Mouse (Mus musculus): ENCODE results near the gene Prkag2. TPM values are rescaled to one million over a fixed set of nuclear protein-coding genes. Genes with fewer than 3 reads are reported as not detected.

The Prkag2 gene
- polyA plus RNA-seq, 1 experiment from 2014 or later, result 54.1 TPM

DNA sequence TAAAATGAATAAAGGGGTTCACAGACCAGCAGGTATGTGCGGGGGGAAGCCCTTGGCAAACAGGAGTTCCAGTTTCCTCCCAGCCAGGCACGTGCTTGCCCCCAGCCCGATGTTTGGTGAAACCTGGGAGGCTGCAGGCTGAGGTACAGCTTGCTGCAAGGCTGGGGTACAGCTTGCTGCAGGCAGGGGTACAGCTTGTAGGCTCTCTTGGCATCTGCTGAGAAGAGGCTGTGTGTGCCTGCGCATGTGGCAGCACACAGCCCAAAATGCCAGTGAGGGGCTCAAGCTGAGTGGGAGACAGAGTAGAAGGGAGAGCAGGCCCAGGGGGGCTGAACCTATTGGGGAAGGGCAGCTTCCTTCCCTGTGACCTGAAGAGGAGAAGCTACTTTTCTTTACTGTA, 204.8 kb downstream of the Prkag2 start:
- Histone ChIP-seq H3K27ac (ENCODE audit: low read length) (no peak overlapping the region), H3K9ac (ENCODE audit: low read depth, low read length) (no peak overlapping the region), H3K4me2 (ENCODE audit: low read depth, low read length) (no peak overlapping the region), H3K4me3 (ENCODE audit: low read length) (no peak overlapping the region), H3K9me3 (ENCODE audit: control insufficient read depth, low read length) (no peaks in the 10 kb centered on the region), H3K4me1 (ENCODE audit: control insufficient read depth, insufficient read depth, low read length) (no peaks in the 10 kb centered on the region), H3K36me3 (ENCODE audit: control insufficient read depth, insufficient read depth, low read length) (no peaks in the 10 kb centered on the region), H3K27me3 (replicated peaks; ENCODE audit: control insufficient read depth, insufficient read depth, low read length) (no peaks in the 10 kb centered on the region)
- ATAC-seq, result no peak
- 89% methylated on average over 4 of the region's 4 CpGs for WGBS

DNA sequence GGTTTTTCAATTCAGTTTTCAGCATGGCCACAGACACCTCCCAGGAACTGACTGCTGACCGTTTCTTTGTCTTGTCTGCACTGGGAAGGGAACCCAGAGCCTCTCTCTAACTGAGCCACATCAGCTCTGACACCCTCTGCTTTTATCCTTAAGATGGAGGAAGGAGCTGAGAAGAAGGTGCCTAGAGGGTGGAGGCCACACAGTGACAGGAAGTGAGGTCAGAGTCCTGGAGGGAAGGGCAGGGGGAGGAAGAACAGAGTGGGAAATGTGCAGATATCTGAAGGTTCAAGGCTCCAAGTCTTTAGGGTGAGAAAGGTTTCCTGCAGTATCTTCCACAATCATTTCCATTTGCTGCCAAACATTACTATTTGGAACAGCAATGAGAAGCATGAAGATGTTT, 205.6 kb downstream of the Prkag2 start:
- Histone ChIP-seq H3K4me3 (ENCODE audit: low read length) (no peak overlapping the region), H3K4me1 (ENCODE audit: control insufficient read depth, insufficient read depth, low read length) (no peaks in the 10 kb centered on the region), H3K36me3 (ENCODE audit: control insufficient read depth, insufficient read depth, low read length) (no peaks in the 10 kb centered on the region), H3K27ac (ENCODE audit: low read length) (no peak overlapping the region), H3K9me3 (ENCODE audit: control insufficient read depth, low read length) (no peaks in the 10 kb centered on the region), H3K27me3 (replicated peaks; ENCODE audit: control insufficient read depth, insufficient read depth, low read length) (no peaks in the 10 kb centered on the region), H3K9ac (ENCODE audit: low read depth, low read length) (no peak overlapping the region), H3K4me2 (ENCODE audit: low read depth, low read length) (no peak overlapping the region)
- no peak for ATAC-seq
- WGBS, result 77% methylated on average over 1 of the region's 1 CpGs

DNA sequence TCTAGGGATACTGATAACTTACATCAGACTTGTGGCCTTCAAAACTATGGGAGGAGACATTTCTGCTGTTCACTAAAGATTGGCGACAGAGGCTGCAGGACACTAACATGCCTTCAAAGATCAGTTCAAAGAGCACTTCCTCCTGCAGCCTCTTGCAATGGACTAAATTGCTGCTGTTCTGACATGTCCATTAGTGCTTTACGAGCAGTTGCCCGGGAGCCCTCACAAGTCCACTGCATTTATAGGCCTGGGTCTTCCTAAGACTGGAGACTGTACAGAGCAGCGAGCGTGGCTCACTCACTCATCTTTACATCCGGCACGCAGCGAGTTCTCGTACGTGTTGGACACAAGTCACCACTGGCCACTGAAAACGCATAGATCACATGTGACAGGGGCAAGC, 208.0 kb downstream of the Prkag2 start:
- H3K9ac ChIP-seq (ENCODE audit: low read depth, low read length), result no peak overlapping the region
- no peak for ATAC-seq
- 71% methylated on average over 11 of the region's 11 CpGs for WGBS

DNA sequence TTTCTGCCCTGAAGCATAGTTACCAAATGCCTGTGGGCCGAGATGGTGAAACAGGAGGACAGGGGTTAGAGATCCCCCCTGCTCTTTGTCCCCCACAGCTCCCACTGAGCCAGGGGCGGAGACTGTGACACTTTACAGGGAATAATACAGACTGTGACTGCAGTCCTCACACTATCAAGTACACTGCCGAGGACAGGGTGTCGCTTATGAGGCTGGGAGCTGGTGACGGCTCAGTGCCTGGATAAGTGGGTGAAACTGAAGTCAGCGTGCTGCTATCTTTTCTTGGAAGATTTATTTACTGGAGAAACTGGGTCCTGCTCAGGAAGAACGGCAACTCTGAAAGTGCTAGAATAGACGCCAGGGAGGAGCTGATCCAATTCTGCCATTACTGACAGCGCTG, 210.6 kb downstream of the Prkag2 start:
- no peak for ATAC-seq
- Histone ChIP-seq H3K4me1 (ENCODE audit: control insufficient read depth, insufficient read depth, low read length) (no peaks in the 10 kb centered on the region), H3K9ac (ENCODE audit: low read depth, low read length) (no peak overlapping the region), H3K27ac (ENCODE audit: low read length) (no peak overlapping the region), H3K9me3 (ENCODE audit: control insufficient read depth, low read length) (no peaks in the 10 kb centered on the region), H3K36me3 (ENCODE audit: control insufficient read depth, insufficient read depth, low read length) (peaks cover 10% of the 10 kb centered on the region), H3K4me2 (ENCODE audit: low read depth, low read length) (no peak overlapping the region), H3K4me3 (ENCODE audit: low read length) (no peak overlapping the region), H3K27me3 (replicated peaks; ENCODE audit: control insufficient read depth, insufficient read depth, low read length) (no peaks in the 10 kb centered on the region)
- 73% methylated on average over 9 of the region's 9 CpGs for WGBS

More for the DNA sequence above, 208.0 kb downstream of the Prkag2 start:
- no peak overlapping the region for H3K4me2 ChIP-seq (ENCODE audit: low read depth, low read length)
- H3K9me3 ChIP-seq (ENCODE audit: control insufficient read depth, low read length), result no peaks in the 10 kb centered on the region
- H3K4me3 ChIP-seq (ENCODE audit: low read length), result no peak overlapping the region
- H3K27ac ChIP-seq (ENCODE audit: low read length), result no peak overlapping the region
- H3K36me3 ChIP-seq (ENCODE audit: control insufficient read depth, insufficient read depth, low read length), result no peaks in the 10 kb centered on the region; the same call in 1 of the 2 replicates
- no peaks in the 10 kb centered on the region for H3K4me1 ChIP-seq (ENCODE audit: control insufficient read depth, insufficient read depth, low read length)
- no peaks in the 10 kb centered on the region for H3K27me3 ChIP-seq (replicated peaks; ENCODE audit: control insufficient read depth, insufficient read depth, low read length)

DNA sequence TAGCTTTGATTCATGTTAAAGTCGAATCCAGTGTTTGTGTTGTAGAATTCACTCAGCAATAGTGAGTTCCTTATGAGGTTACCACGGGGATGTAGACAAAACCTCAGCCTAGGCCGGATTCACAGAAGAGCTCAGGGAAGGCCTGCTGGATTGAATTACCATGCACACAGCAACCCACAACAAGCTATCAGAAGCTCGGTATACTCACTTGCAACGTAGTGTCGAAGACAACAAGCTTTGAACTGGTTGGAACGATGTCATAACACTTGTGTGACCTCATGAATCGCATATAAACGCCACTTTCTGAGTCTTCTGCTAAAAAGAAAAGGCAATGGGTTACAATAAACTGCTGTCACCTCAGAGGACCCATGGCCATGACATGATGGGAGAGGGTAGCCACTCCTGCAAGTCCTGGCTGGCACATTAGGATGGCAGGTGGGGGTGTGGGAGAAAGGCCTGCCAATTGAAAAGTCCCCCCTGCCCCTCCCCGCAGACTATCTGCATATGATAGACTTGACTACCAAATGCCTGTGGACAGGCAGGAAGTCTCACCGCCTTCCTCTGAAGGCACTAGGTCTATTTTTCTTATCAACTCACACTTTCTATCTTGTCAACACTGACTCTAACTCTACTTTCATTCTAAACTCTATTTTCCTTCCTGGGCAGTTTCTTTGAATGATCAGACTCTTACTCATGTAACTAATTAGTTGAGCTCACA, 211.4 kb downstream of the Prkag2 start:
- no peak overlapping the region for H3K4me2 ChIP-seq (ENCODE audit: low read depth, low read length)
- no peaks in the 10 kb centered on the region for H3K4me1 ChIP-seq (ENCODE audit: control insufficient read depth, insufficient read depth, low read length)
- H3K27ac ChIP-seq (ENCODE audit: low read length), result no peak overlapping the region
- peaks cover 10% of the 10 kb centered on the region for H3K36me3 ChIP-seq (ENCODE audit: control insufficient read depth, insufficient read depth, low read length)
- H3K27me3 ChIP-seq (replicated peaks; ENCODE audit: control insufficient read depth, insufficient read depth, low read length), result no peaks in the 10 kb centered on the region
- 89% methylated on average over 11 of the region's 11 CpGs for WGBS
- no peaks in the 10 kb centered on the region for H3K9me3 ChIP-seq (ENCODE audit: control insufficient read depth, low read length)
- H3K4me3 ChIP-seq (ENCODE audit: low read length), result no peak overlapping the region
- H3K9ac ChIP-seq (ENCODE audit: low read depth, low read length), result no peak overlapping the region
- ATAC-seq, result no peak

DNA sequence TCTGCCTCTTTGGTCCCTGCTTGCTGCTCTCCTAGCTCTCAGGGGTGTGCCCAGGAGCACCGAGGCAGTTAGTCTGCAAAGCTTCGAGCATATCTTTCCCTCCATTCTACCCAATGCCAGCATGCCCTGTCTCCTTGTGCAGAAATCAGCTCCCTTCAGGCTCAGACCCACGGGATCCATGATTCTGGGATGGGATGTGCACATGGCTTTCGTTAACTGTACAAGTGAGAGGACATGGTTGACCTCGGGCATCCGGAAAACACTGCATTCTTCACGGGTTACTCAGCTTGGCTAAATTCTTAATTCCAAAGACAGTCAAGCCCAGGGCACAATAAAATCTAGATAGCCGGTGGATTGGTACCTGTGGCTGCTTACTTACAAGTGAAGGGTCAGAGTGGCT, 213.2 kb downstream of the Prkag2 start:
- H3K27ac ChIP-seq (ENCODE audit: low read length), result no peak overlapping the region
- no peak for ATAC-seq
- no peak overlapping the region for H3K9ac ChIP-seq (ENCODE audit: low read depth, low read length)
- no peaks in the 10 kb centered on the region for H3K4me1 ChIP-seq (ENCODE audit: control insufficient read depth, insufficient read depth, low read length)
- no peaks in the 10 kb centered on the region for H3K9me3 ChIP-seq (ENCODE audit: control insufficient read depth, low read length)
- H3K36me3 ChIP-seq (ENCODE audit: control insufficient read depth, insufficient read depth, low read length), result peaks cover 10% of the 10 kb centered on the region
- H3K27me3 ChIP-seq (replicated peaks; ENCODE audit: control insufficient read depth, insufficient read depth, low read length), result no peaks in the 10 kb centered on the region
- no peak overlapping the region for H3K4me2 ChIP-seq (ENCODE audit: low read depth, low read length)
- WGBS, result 83% methylated on average over 8 of the region's 8 CpGs
- H3K4me3 ChIP-seq (ENCODE audit: low read length), result no peak overlapping the region

DNA sequence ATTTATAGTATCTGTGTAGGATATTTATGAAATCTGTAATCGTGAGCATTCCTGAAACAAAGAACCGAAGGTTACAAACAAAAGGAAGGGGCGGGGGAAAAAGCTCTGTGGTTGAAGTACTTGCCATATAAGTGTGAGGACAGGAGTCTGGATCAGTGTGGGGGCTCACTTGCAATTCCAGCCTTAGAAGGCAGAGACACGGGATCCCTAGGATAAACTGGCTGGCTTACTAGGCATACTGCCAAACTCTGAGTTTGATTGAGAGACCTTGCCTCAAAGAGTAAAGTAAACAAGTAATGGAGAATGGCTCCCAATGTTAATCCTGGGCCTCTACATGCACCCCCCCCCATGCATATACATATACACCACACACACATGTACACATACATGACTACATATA, 221.7 kb downstream of the Prkag2 start:
- Histone ChIP-seq H3K9me3 (ENCODE audit: control insufficient read depth, low read length) (no peaks in the 10 kb centered on the region), H3K4me1 (ENCODE audit: control insufficient read depth, insufficient read depth, low read length) (0 out of 2 replicates have a peak, but pooled peaks cover 5% of the 10 kb centered on the region), H3K27ac (ENCODE audit: low read length) (no peak overlapping the region), H3K4me2 (ENCODE audit: low read depth, low read length) (no peak overlapping the region), H3K36me3 (ENCODE audit: control insufficient read depth, insufficient read depth, low read length) (peaks cover 6% of the 10 kb centered on the region), H3K9ac (ENCODE audit: low read depth, low read length) (no peak overlapping the region), H3K4me3 (ENCODE audit: low read length) (no peak overlapping the region), H3K27me3 (replicated peaks; ENCODE audit: control insufficient read depth, insufficient read depth, low read length) (no peaks in the 10 kb centered on the region)
- WGBS, result 64% methylated on average over 4 of the region's 4 CpGs
- ATAC-seq, result peak; percentile 33; the same call in 1 of the 2 replicates

DNA sequence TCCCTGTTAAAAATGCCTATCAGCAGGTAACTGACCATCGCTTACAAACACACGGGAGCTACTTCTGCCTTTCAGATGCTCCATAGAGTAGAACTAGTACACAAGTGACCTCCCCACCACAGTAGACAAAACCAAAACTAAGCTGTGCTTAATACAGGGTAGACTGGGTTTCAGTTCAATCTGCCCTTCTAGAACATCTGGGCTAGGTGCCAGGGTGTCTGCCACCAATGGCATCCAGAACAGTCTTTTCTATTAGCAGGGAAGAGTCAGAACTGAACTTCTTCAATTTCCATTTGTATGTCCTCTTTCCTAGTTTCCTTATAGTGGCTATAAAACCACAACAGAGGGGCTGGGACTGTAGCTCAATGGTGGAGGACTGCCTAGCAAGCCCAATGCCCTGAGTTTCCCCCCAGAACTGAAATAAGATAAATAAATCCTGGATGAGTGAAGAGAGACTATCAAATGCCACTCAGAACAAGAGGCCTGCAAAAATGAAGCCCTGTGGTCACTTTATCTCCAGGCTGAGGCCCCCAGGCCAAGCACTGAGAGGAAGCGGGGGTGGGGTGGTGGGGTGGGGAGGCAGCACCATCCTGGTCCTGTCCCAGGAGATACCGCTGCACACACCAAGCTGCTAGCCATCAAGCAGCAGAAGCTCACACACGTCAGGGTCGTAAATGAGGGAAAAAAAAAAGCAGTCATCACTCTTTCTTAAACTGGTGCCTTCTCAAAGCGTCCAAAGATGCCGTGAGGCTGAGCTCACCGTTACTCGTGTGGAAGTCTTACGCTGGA, 222.4 kb downstream of the Prkag2 start:
- Histone ChIP-seq H3K27me3 (replicated peaks; ENCODE audit: control insufficient read depth, insufficient read depth, low read length) (no peaks in the 10 kb centered on the region), H3K4me3 (ENCODE audit: low read length) (no peak overlapping the region), H3K27ac (ENCODE audit: low read length) (peak overlapping the region; percentile 43), H3K4me1 (ENCODE audit: control insufficient read depth, insufficient read depth, low read length) (0 out of 2 replicates have a peak, but pooled peaks cover 5% of the 10 kb centered on the region), H3K4me2 (ENCODE audit: low read depth, low read length) (no peak overlapping the region), H3K9ac (ENCODE audit: low read depth, low read length) (no peak overlapping the region), H3K9me3 (ENCODE audit: control insufficient read depth, low read length) (no peaks in the 10 kb centered on the region), H3K36me3 (ENCODE audit: control insufficient read depth, insufficient read depth, low read length) (peaks cover 6% of the 10 kb centered on the region)
- no peak for ATAC-seq
- WGBS, result 60% methylated on average over 11 of the region's 11 CpGs

DNA sequence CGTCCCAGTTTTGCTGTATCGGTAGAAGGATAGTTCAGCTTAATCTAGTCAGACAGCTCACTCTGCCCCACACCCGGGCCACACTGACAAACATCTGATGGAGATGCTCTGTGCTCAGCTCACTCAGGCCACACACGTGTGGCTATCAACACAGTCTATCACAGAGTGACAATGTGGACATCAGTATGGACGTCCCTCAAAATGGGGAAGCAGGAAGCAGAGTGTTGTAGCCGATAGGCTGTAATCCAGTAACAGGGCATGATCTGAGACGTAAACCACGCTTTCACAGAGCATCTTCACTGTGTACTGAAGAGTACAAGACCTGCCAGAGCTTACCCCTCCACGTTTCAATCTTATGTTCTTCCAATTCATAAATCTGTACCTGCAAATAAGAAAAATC, 223.8 kb downstream of the Prkag2 start:
- Histone ChIP-seq H3K36me3 (ENCODE audit: control insufficient read depth, insufficient read depth, low read length) (peaks cover 6% of the 10 kb centered on the region), H3K4me2 (ENCODE audit: low read depth, low read length) (no peak overlapping the region), H3K9ac (ENCODE audit: low read depth, low read length) (no peak overlapping the region), H3K4me3 (ENCODE audit: low read length) (no peak overlapping the region), H3K9me3 (ENCODE audit: control insufficient read depth, low read length) (no peaks in the 10 kb centered on the region), H3K27ac (ENCODE audit: low read length) (no peak overlapping the region), H3K27me3 (replicated peaks; ENCODE audit: control insufficient read depth, insufficient read depth, low read length) (no peaks in the 10 kb centered on the region), H3K4me1 (ENCODE audit: control insufficient read depth, insufficient read depth, low read length) (0 out of 2 replicates have a peak, but pooled peaks cover 5% of the 10 kb centered on the region)
- no peak for ATAC-seq
- WGBS, result 90% methylated on average over 9 of the region's 9 CpGs

Measured in intestine, embryonic 16.5 days (tissue).